Mouse (Mus musculus): ENCODE measurements around the gene Numa1. TPM values are rescaled to one million over a fixed set of nuclear protein-coding genes. Genes with fewer than 3 reads are reported as not detected.

The Numa1 gene
- polyA plus RNA-seq, 1 experiment = 71.8 TPM

GRCm38 (mm10) chr7:101954163-101954562 lies 20.3 kb downstream of the Numa1 start:
- no peak for DNase-seq
- Histone ChIP-seq H3K27me3 (replicated peaks; ENCODE audit: control insufficient read depth, insufficient read depth, low read length) (no peaks in the 10 kb centered on the region; the same call in 1 of the 2 replicates), H3K27ac (ENCODE audit: insufficient read depth, low read depth, low read length) (no peak overlapping the region), H3K4me1 (ENCODE audit: control insufficient read depth, insufficient read depth, low read length) (no peaks in the 10 kb centered on the region; the same call in 1 of the 2 replicates), H3K4me3 (ENCODE audit: insufficient read depth, low read depth, low read length) (no peak overlapping the region), H3K36me3 (ENCODE audit: control insufficient read depth, insufficient read depth, low read length) (no peaks in the 10 kb centered on the region)
- WGBS = 85% methylated on average over 2 of the region's 2 CpGs
- TF ChIP-seq POLR2A (IDR thresholded peaks at IDR 0.05; ENCODE audit: low read depth, low read length) (no peak), CTCF (conservative IDR thresholded peaks at IDR 0.05; ENCODE audit: insufficient read depth, insufficient read length, low read depth, low read length) (no peak)

GRCm38 (mm10) chr7:101955276-101955675 lies 21.4 kb downstream of the Numa1 start:
- Histone ChIP-seq H3K27ac (ENCODE audit: insufficient read depth, low read depth, low read length) (no peak overlapping the region), H3K4me1 (ENCODE audit: control insufficient read depth, insufficient read depth, low read length) (no peaks in the 10 kb centered on the region; the same call in 1 of the 2 replicates), H3K36me3 (ENCODE audit: control insufficient read depth, insufficient read depth, low read length) (no peaks in the 10 kb centered on the region), H3K4me3 (ENCODE audit: insufficient read depth, low read depth, low read length) (no peak overlapping the region), H3K27me3 (replicated peaks; ENCODE audit: control insufficient read depth, insufficient read depth, low read length) (no peaks in the 10 kb centered on the region; the same call in 1 of the 2 replicates)
- DNase-seq = no peak
- WGBS = 85% methylated on average over 2 of the region's 2 CpGs
- no peak for TF ChIP-seq CTCF (conservative IDR thresholded peaks at IDR 0.05; ENCODE audit: insufficient read depth, insufficient read length, low read depth, low read length)
- TF ChIP-seq POLR2A (IDR thresholded peaks at IDR 0.05; ENCODE audit: low read depth, low read length) = no peak

GRCm38 (mm10) chr7:101955862-101956261 lies 22.0 kb downstream of the Numa1 start:
- Histone ChIP-seq H3K4me1 (ENCODE audit: control insufficient read depth, insufficient read depth, low read length) (no peaks in the 10 kb centered on the region; the same call in 1 of the 2 replicates), H3K36me3 (ENCODE audit: control insufficient read depth, insufficient read depth, low read length) (no peaks in the 10 kb centered on the region), H3K4me3 (ENCODE audit: insufficient read depth, low read depth, low read length) (no peak overlapping the region), H3K27me3 (replicated peaks; ENCODE audit: control insufficient read depth, insufficient read depth, low read length) (no peaks in the 10 kb centered on the region; the same call in 1 of the 2 replicates), H3K27ac (ENCODE audit: insufficient read depth, low read depth, low read length) (no peak overlapping the region)
- 72% methylated on average over 4 of the region's 4 CpGs for WGBS
- DNase-seq = no peak
- TF ChIP-seq CTCF (conservative IDR thresholded peaks at IDR 0.05; ENCODE audit: insufficient read depth, insufficient read length, low read depth, low read length) = no peak
- TF ChIP-seq POLR2A (IDR thresholded peaks at IDR 0.05; ENCODE audit: low read depth, low read length) = no peak

GRCm38 (mm10) chr7:101956481-101956880 lies 22.6 kb downstream of the Numa1 start:
- TF ChIP-seq CTCF (conservative IDR thresholded peaks at IDR 0.05; ENCODE audit: insufficient read depth, insufficient read length, low read depth, low read length) = no peak
- TF ChIP-seq POLR2A (IDR thresholded peaks at IDR 0.05; ENCODE audit: low read depth, low read length) = no peak
- Histone ChIP-seq H3K4me3 (ENCODE audit: insufficient read depth, low read depth, low read length) (no peak overlapping the region), H3K36me3 (ENCODE audit: control insufficient read depth, insufficient read depth, low read length) (no peaks in the 10 kb centered on the region), H3K27ac (ENCODE audit: insufficient read depth, low read depth, low read length) (no peak overlapping the region), H3K4me1 (ENCODE audit: control insufficient read depth, insufficient read depth, low read length) (no peaks in the 10 kb centered on the region; the same call in 1 of the 2 replicates), H3K27me3 (replicated peaks; ENCODE audit: control insufficient read depth, insufficient read depth, low read length) (no peaks in the 10 kb centered on the region; the same call in 1 of the 2 replicates)
- no peak for DNase-seq
- WGBS = 83% methylated on average over 1 of the region's 1 CpGs

GRCm38 (mm10) chr7:101956911-101957310 lies 23.0 kb downstream of the Numa1 start:
- Histone ChIP-seq H3K4me3 (ENCODE audit: insufficient read depth, low read depth, low read length) (no peak overlapping the region), H3K36me3 (ENCODE audit: control insufficient read depth, insufficient read depth, low read length) (no peaks in the 10 kb centered on the region), H3K27ac (ENCODE audit: insufficient read depth, low read depth, low read length) (no peak overlapping the region), H3K4me1 (ENCODE audit: control insufficient read depth, insufficient read depth, low read length) (no peaks in the 10 kb centered on the region; the same call in 1 of the 2 replicates), H3K27me3 (replicated peaks; ENCODE audit: control insufficient read depth, insufficient read depth, low read length) (no peaks in the 10 kb centered on the region; the same call in 1 of the 2 replicates)
- TF ChIP-seq CTCF (conservative IDR thresholded peaks at IDR 0.05; ENCODE audit: insufficient read depth, insufficient read length, low read depth, low read length) = no peak
- TF ChIP-seq POLR2A (IDR thresholded peaks at IDR 0.05; ENCODE audit: low read depth, low read length) = no peak
- no peak for DNase-seq
- 92% methylated on average over 5 of the region's 5 CpGs for WGBS

GRCm38 (mm10) chr7:101962829-101963228 lies 28.9 kb downstream of the Numa1 start:
- no peaks in the 10 kb centered on the region for H3K27me3 ChIP-seq (replicated peaks; ENCODE audit: control insufficient read depth, insufficient read depth, low read length)
- TF ChIP-seq CTCF (conservative IDR thresholded peaks at IDR 0.05; ENCODE audit: insufficient read depth, insufficient read length, low read depth, low read length) (no peak), POLR2A (IDR thresholded peaks at IDR 0.05; ENCODE audit: low read depth, low read length) (no peak)
- no peak overlapping the region for H3K27ac ChIP-seq (ENCODE audit: insufficient read depth, low read depth, low read length)
- no peak overlapping the region for H3K4me3 ChIP-seq (ENCODE audit: insufficient read depth, low read depth, low read length)
- 79% methylated on average over 2 of the region's 2 CpGs for WGBS
- DNase-seq = no peak
- H3K4me1 ChIP-seq (ENCODE audit: control insufficient read depth, insufficient read depth, low read length) = peaks cover 8% of the 10 kb centered on the region
- H3K36me3 ChIP-seq (ENCODE audit: control insufficient read depth, insufficient read depth, low read length) = no peaks in the 10 kb centered on the region

GRCm38 (mm10) chr7:101963621-101964020 lies 29.7 kb downstream of the Numa1 start:
- TF ChIP-seq CTCF (conservative IDR thresholded peaks at IDR 0.05; ENCODE audit: insufficient read depth, insufficient read length, low read depth, low read length) = no peak
- WGBS = 85% methylated on average over 2 of the region's 2 CpGs

More at GRCm38 (mm10) chr7:101963621-101964020, 29.7 kb downstream of the Numa1 start:
- no peak overlapping the region for H3K4me3 ChIP-seq (ENCODE audit: insufficient read depth, low read depth, low read length)
- no peaks in the 10 kb centered on the region for H3K36me3 ChIP-seq (ENCODE audit: control insufficient read depth, insufficient read depth, low read length)
- H3K27me3 ChIP-seq (replicated peaks; ENCODE audit: control insufficient read depth, insufficient read depth, low read length) = no peaks in the 10 kb centered on the region
- H3K4me1 ChIP-seq (ENCODE audit: control insufficient read depth, insufficient read depth, low read length) = peaks cover 8% of the 10 kb centered on the region
- H3K27ac ChIP-seq (ENCODE audit: insufficient read depth, low read depth, low read length) = no peak overlapping the region
- no peak for DNase-seq
